Mouse (Mus musculus) Patski (cell line): ENCODE data around the gene Gm47985. TPM values are rescaled to one million over a fixed set of nuclear protein-coding genes. Genes with fewer than 3 reads are reported as not detected.
"Not testable (repeated sequence)": the region's sequence is repeated elsewhere in the genome, so short reads cannot be mapped to it uniquely, and the experiment has no call there.

ENCODE experiments used
- ATAC-seq: fragments of 100-300 bp; one replicate; pipeline ENCODE4 v1.8.0; 2021
- CTCF ChIA-PET: fragments of 350-600 bp; sonication (Branson Sonifier 250); formaldehyde crosslinking; loops from one replicate; lab custom pipeline; 2022; ENCODE audit warnings: inconsistent platforms; lab: Charles Lee
- POLR2A ChIA-PET: fragments of 350-600 bp; sonication (Branson Sonifier 250); formaldehyde crosslinking; loops from one replicate; lab custom pipeline; 2022; ENCODE audit warnings: antibody characterized with exemption, inconsistent platforms; lab: Charles Lee
- DNase-seq: peaks from one replicate; pipeline ENCODE4 v3.0.0-alpha.2; 2011; ENCODE audit warnings: low read depth, low spot score
- H3K27me3 ChIP-seq: fragments of 371-371 bp; one replicate; pipeline ENCODE4 v1.5.1; 2021
- CTCF ChIP-seq: fragments of 100-300 bp; IDR thresholded peaks from one replicate; pipeline ENCODE4 v1.5.1; 2021
- in situ Hi-C: fragments of 300-500 bp; cut with MboI; formaldehyde crosslinking; loops from 3 replicates; pipeline ENCODE4 v1.11.1; 2018; ENCODE audit warnings: low pct_unique_long_range_greater_than_20kb, mixed read lengths
- polyA plus RNA-seq: library from polyadenylated mRNA; unstranded; gene quantifications from one replicate; pipeline ENCODE4 v1.2.3, GENCODE M21; 2021

The Gm47985 gene
- polyA plus RNA-seq, 1 experiment from 2014 or later = not detected

DNA sequence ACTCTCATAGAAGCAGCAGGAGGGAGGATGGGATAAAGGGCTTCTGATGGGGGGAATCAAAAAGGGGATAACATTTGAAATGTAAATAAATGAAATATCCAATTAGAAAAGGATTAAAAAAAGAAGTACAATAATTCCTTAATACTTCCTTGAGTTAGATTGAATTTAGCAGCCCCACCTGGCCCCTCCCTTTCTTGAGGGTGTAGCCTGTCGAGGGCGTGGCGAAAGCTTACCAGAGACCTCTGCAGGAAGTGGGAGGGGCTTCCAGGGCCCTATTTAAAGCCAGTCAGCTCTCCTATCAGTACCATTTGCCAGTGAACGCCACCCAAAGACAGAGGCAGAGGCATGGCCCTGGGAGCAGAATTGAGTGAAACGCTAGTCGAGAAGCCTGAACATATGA is 21.5 kb downstream of the Gm47985 start, which contains the start of gene 3110040M04Rik:
Gene 3110040M04Rik (plus strand): TSS at position 304 of the 400 bp plus-strand sequence.
- CTCF ChIA-PET, POLR2A ChIA-PET, in situ Hi-C loops, ATAC-seq, H3K27me3 ChIP-seq, DNase-seq: not testable (repeated sequence)

DNA sequence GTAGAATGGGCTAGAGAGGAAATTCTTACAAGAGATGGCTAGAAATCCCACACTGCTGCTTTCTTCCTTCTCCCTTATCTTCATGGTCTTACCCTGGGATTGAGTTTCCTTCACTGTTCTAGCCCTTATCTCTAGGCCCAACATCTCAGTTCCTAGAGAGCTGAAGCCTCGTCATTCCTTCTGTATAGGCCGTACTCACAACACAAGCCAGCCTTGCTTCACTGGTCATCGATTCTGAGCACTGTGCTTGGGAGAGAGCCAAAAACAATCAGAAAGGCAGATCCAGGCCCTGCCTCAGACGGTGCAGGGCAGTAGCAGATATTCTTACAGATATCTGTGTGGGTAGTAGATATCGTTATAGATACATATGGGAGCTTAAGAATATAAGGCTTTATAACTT is 26.2 kb downstream of the Gm47985 start:
- ATAC-seq, DNase-seq, in situ Hi-C loops, POLR2A ChIA-PET, CTCF ChIA-PET, H3K27me3 ChIP-seq: not testable (repeated sequence)

DNA sequence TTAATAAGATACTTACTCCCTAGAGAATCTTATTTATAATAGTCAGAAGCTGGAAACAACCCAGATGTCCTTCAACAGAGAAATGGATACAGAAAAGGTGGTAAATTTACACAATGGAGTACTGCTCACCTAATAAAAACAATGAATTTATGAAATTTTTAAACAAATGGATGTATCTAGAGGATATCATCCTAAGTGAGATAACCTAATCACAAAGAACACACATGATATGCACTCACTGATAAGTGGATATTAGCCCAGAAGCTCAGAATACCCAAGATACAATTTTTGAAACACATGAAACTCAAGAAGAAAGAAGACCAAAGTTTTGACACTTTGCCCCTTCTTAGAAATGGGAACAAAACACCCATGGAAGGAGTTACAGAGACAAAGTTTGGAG is 26.6 kb downstream of the Gm47985 start:
- DNase-seq, H3K27me3 ChIP-seq, ATAC-seq, in situ Hi-C loops, CTCF ChIA-PET, POLR2A ChIA-PET: not testable (repeated sequence)

DNA sequence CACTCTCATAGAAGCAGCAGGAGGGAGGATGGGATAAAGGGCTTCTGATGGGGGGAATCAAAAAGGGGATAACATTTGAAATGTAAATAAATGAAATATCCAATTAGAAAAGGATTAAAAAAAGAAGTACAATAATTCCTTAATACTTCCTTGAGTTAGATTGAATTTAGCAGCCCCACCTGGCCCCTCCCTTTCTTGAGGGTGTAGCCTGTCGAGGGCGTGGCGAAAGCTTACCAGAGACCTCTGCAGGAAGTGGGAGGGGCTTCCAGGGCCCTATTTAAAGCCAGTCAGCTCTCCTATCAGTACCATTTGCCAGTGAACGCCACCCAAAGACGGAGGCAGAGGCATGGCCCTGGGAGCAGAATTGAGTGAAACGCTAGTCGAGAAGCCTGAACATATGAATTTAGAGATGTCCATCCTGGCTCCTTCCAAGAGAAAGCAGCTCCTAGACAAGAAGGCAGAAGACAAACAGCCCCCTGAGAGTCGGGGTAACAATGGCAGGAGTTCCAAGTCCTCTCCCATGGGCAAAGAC is 27.6 kb downstream of the Gm47985 start, which contains the start of gene Gm47996:
Gene Gm47996 (plus strand): TSS at position 308 of the 532 bp plus-strand sequence.
- POLR2A ChIA-PET, DNase-seq, CTCF ChIA-PET, ATAC-seq, H3K27me3 ChIP-seq: not testable (repeated sequence)
- in situ Hi-C loops = loop anchor here (10.0 kb wide), 1 partner anchor 45 kb away; no protein-coding TSS in a partner anchor

DNA sequence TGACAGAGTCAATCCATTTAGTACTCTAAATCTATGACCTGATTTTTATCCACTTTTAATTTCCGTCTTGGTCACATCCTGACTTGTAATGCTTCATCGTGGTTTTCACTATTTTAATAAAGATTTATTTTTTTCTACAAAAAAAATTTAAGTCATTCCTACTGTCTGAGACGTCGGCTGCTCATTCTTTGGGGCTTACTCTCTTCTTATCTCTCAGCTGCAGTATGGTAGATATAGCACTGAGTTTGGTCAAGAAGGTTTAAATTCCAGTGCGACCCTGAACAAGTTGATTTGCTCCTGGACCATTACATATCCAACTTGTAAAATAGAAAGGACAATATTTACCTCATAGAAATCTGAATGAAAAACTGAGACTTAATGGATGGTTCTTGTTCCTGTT is 29.3 kb downstream of the Gm47985 start:
- in situ Hi-C loops = loop anchor here (10.0 kb wide), 1 partner anchor 47 kb away; no protein-coding TSS in a partner anchor
- DNase-seq, H3K27me3 ChIP-seq, ATAC-seq, POLR2A ChIA-PET, CTCF ChIA-PET: not testable (repeated sequence)

DNA sequence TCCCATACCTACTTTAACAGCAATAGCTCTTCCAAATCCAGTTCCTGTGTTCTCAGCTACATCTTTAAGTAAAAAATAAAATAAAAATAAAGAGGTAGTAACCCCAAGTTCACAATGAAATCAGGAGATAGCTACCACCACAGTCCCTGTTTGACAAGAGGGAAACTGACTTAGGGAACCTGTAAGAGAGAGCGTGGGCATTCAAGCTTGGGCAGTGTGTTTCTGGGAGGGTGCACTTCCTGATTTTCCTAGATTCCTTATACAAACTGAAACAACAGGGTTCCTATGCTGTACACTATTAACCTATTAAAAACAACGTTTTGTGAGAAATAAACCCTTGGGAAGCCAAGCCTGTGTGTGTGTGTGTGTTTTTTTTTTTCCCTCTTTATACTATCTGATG is 32.5 kb downstream of the Gm47985 start:
- DNase-seq (no peak), ATAC-seq (no peak)
- TF ChIP-seq CTCF = no peak
- H3K27me3 ChIP-seq = no peaks in the 10 kb centered on the region
- ChIA-PET CTCF (interaction anchor here (0.7 to 1.6 kb wide), 2 partner anchors 48 to 52 kb away, joined by 3 to 8 read pairs; no protein-coding TSS in a partner anchor), POLR2A (no interaction called here)
- in situ Hi-C loops = loop anchor here (10.0 kb wide), 1 partner anchor 50 kb away; no protein-coding TSS in a partner anchor

DNA sequence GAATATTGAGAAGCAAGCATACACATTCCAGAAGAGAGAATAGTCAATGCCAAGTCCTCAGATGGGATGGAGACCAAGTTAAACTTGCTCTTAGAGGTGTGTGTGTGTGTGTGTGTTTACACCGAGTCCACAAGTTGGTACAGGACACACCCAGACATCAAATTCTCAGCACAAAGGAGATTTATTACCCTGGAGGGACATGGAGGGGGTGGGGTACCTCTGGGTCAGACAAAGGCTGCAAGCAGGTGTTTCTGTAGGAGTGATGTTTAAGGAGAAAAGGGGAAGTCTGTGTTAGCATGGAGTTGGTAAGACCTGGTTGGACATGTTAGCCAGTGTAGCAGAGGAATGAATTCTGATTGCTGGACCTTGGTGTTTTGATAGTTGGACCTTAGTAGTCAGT is 33.6 kb downstream of the Gm47985 start:
- ATAC-seq (peak; percentile 68), DNase-seq (no peak)
- ChIA-PET POLR2A (interaction anchor here (1.4 kb wide), 1 partner anchor 11 kb away, joined by 3 read pairs; no protein-coding TSS in a partner anchor), CTCF (interaction anchor here (0.6 to 1.1 kb wide), 4 partner anchors 17 to 165 kb away, joined by 3 to 4 read pairs (median 3); no protein-coding TSS in a partner anchor)
- no peaks in the 10 kb centered on the region for H3K27me3 ChIP-seq
- TF ChIP-seq CTCF = no peak
- in situ Hi-C loops = loop anchor here (10.0 kb wide), 1 partner anchor 51 kb away; no protein-coding TSS in a partner anchor

DNA sequence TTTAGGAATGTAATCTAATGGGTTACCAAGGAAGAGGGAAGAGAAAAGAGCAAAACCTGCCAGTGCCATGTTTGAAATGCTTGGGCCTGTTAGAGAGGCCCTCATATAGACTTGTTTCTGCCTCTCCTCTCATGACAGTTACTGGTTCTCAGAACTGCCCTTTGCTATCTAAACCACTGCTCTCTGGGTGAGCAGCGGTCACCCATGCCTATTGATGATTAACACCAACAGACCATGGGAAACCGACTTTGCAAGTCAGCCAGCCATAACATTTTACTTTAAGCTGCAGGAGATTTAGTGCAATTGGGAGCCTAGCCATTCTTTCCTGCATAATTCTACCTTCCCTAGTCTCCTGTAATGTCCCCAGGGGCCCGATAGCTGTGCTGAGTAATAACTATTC is 34.1 kb downstream of the Gm47985 start:
- no peak for TF ChIP-seq CTCF
- no peak for DNase-seq
- ChIA-PET CTCF (interaction anchor here (0.6 to 1.4 kb wide), 5 partner anchors 16 to 165 kb away, joined by 3 to 5 read pairs (median 3); partner anchors contain the start of gene Ivns1abp), POLR2A (interaction anchor here (0.6 to 1.4 kb wide), 3 partner anchors 11 to 127 kb away, joined by 3 to 9 read pairs (median 3); no protein-coding TSS in a partner anchor)
- no peaks in the 10 kb centered on the region for H3K27me3 ChIP-seq
- in situ Hi-C loops = loop anchor here (10.0 kb wide), 1 partner anchor 52 kb away; no protein-coding TSS in a partner anchor
- peak; percentile 94 for ATAC-seq

DNA sequence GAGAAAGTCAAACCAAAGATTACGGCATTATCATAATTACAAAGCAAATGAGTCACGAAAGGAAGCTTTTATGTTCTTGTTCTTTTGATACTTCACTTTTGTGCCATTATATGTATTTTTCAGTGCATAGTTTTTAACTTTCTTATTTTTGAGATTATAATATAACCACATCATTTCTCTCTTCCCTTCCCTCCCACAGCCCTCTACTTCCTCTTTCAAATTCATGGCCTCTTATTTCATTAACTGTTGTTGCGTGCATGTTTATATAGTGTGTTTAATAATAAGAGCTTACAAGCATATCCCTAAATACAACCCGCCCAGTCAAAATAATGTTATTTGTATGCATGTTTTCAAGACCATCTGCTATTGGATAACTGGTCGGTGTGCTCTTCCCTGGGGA is 36.7 kb downstream of the Gm47985 start:
- TF ChIP-seq CTCF = no peak
- no peaks in the 10 kb centered on the region for H3K27me3 ChIP-seq

DNA sequence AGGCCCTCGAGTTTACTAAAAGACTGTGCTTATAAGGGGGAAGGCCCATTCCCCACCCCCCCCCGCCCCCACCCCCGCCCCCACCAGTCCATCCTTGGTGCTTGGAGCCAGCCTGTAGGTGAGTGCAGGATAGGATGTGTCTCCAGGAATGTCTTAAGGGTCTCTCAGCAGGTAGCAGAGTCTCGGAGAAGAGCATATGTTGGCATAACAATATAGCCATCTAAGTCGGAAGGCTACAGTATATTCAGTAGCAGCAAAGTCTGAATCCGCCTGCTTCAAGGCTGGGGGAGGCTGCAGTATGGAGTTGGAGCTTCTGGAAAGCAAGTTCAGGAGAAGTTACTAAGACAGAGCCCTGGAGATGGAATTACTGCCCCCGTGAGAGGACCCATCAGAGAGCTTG is 37.8 kb downstream of the Gm47985 start:
- POLR2A ChIA-PET = no interaction called here
- H3K27me3 ChIP-seq = no peaks in the 10 kb centered on the region
- DNase-seq (no peak), ATAC-seq (no peak)
- CTCF ChIA-PET = no interaction called here
- no peak for TF ChIP-seq CTCF
- in situ Hi-C loops = no loop called here

More for the DNA sequence above, 36.7 kb downstream of the Gm47985 start:
- POLR2A ChIA-PET = no interaction called here
- ATAC-seq (no peak), DNase-seq (no peak)
- CTCF ChIA-PET = no interaction called here
- in situ Hi-C loops = loop anchor here (10.0 kb wide), 1 partner anchor 54 kb away; no protein-coding TSS in a partner anchor

DNA sequence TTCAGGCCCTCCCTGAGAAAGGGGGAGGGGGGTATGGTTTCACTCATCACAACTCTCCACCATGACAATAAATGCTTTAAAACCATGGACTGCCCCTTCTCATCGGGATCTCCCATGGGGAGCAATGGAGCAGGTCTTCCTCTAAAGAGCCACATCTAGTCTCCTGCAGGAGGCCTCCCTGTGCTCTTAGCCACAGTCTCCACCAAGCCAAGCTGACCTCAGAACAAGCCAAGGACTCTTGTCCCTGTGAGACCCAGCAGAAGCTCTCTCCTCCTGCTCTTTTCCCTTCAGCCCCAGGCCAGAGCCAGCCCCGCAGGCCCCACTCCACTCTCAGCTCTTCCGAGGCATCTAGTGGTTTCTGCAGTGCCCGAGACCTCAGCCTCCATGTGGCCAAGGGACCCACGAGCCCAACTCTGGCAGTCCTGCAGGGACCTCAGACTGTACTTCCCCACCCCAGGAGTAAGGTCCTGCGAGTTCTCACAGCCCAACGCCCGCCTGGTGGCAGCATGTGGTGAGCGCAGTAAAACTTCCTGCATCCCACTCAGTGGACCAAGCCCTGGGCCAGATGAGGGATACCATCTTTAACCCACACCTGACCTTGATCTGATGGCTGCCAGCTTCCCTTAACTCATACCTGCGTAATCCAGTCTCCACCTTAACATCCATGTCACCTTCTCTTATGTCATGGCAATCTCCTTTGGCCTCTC is 40.4 kb downstream of the Gm47985 start:
- DNase-seq (no peak), ATAC-seq (no peak)
- in situ Hi-C loops = no loop called here
- TF ChIP-seq CTCF = no peak
- CTCF ChIA-PET = no interaction called here
- POLR2A ChIA-PET = no interaction called here
- H3K27me3 ChIP-seq = no peaks in the 10 kb centered on the region
